Mouse (Mus musculus) small intestine, adult 2 months (tissue): Measurements from ENCODE around the gene 9930022D16Rik.

Experiments used
- CTCF ChIP-seq: fragments of 200-500 bp; IDR thresholded peaks from 2 replicates; pipeline ENCODE4 v1.5.1; 2012; ENCODE audit warnings: low read depth, mild to moderate bottlenecking, control low read depth, inconsistent platforms, low read length, moderate library complexity, mixed read lengths; ENCODE audit not compliant: insufficient replicate concordance, insufficient read length; ENCODE audit errors: extremely low read depth
- POLR2A ChIP-seq: fragments of 200-500 bp; IDR thresholded peaks from 2 replicates; pipeline ENCODE4 v1.6.1; 2012; ENCODE audit warnings: low read depth, mild to moderate bottlenecking, control low read depth, inconsistent platforms, low read length, moderate library complexity

DNA sequence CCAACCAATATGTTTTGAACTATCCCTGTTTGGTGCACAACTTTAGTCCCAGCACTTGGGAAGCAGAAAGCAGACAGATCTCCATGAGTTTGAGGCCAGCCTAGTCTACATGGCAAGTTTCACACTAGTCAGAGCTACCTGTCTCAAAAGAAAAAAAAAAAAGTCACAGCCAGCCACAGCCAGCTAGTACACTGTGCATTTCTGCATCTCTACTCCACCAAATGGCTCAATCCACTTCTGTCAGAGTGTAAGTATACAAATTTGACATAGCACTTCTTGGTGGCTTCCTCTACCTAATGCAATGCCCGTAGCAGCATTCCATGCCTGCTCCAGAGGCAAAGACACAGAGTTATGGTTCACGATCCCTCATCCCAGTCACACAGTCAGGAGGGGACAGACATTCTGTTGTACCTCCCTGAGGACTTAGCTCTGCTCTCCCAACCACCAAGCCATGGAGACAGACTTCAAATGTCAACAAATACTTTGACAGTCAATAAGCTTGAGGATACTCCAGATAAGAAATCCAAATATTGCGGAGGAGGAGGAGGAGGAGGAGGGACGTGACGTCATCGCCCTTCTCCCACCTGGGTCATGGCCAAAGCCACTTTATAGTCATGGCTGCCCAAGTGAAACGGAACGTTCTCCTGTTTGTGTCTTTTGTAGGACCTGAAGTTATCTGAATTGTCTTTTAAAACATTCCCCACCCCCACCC is 3.1 kb downstream of the 9930022D16Rik start:
- TF ChIP-seq POLR2A (no peak), CTCF (no peak)
